Mouse (Mus musculus) embryo, embryonic 9.5 days (tissue): ENCODE data around the gene Pparg.

ENCODE experiments used
- DNase-seq: peaks from one replicate; pipeline ENCODE4 v3.0.0-alpha.2; 2017; ENCODE audit errors: extremely low spot score

Pparg gene

GRCm38 (mm10) chr6:115361606-115362462, 1.1 kb downstream of the Pparg start:
- DNase-seq = peak; percentile 9

- no peak for DNase-seq
Measured at GRCm38 (mm10) chr6:115366869-115367610, 6.3 kb downstream of the Pparg start.

- no peak for DNase-seq
Measured at GRCm38 (mm10) chr6:115374871-115375852, 14.4 kb downstream of the Pparg start.

GRCm38 (mm10) chr6:115380596-115380995, 19.8 kb downstream of the Pparg start:
- no peak for DNase-seq

GRCm38 (mm10) chr6:115382712-115383111, 22.0 kb downstream of the Pparg start:
- no peak for DNase-seq

GRCm38 (mm10) chr6:115389945-115390540, 29.3 kb downstream of the Pparg start:
- DNase-seq = no peak

GRCm38 (mm10) chr6:115396911-115397310, 36.2 kb downstream of the Pparg start:
- no peak for DNase-seq

GRCm38 (mm10) chr6:115404354-115404753, 43.6 kb downstream of the Pparg start:
- no peak for DNase-seq

- no peak for DNase-seq
Measured at GRCm38 (mm10) chr6:115411477-115411876, 50.7 kb downstream of the Pparg start.

- no peak for DNase-seq
Measured at GRCm38 (mm10) chr6:115418171-115418570, 57.4 kb downstream of the Pparg start.

- no peak for DNase-seq
Measured at GRCm38 (mm10) chr6:115418964-115419363, 58.2 kb downstream of the Pparg start.

GRCm38 (mm10) chr6:115420963-115421362, 60.2 kb downstream of the Pparg start:
- no peak for DNase-seq

GRCm38 (mm10) chr6:115421665-115422064, 60.9 kb downstream of the Pparg start:
- no peak for DNase-seq

GRCm38 (mm10) chr6:115424433-115424832, 63.7 kb downstream of the Pparg start:
- no peak for DNase-seq

GRCm38 (mm10) chr6:115432726-115433125, 72.0 kb downstream of the Pparg start:
- no peak for DNase-seq

- no peak for DNase-seq
Measured at GRCm38 (mm10) chr6:115434054-115434453, 73.3 kb downstream of the Pparg start.

- no peak for DNase-seq
Measured at GRCm38 (mm10) chr6:115434816-115435215, 74.1 kb downstream of the Pparg start.

- no peak for DNase-seq
Measured at GRCm38 (mm10) chr6:115440231-115441006, 79.7 kb downstream of the Pparg start.

GRCm38 (mm10) chr6:115452501-115452900, 91.8 kb downstream of the Pparg start:
- no peak for DNase-seq

GRCm38 (mm10) chr6:115462743-115463337, 102.1 kb downstream of the Pparg start:
- DNase-seq = no peak
